Mouse (Mus musculus): ENCODE measurements around the gene Mrpl20. TPM values are rescaled to one million over a fixed set of nuclear protein-coding genes. Genes with fewer than 3 reads are reported as not detected.

The Mrpl20 gene
- polyA plus RNA-seq, 1 experiment from 2014 or later: 229 TPM

GRCm38 (mm10) chr4:155847591-155848352 is 45.1 kb downstream of the Mrpl20 start:
- H3K4me3 ChIP-seq: peak overlapping the region; percentile 81
- 0 out of 2 replicates have a peak, but pooled peaks have one; percentile 22 for ATAC-seq (ENCODE audit: insufficient number of reproducible peaks, insufficient read depth, low FRiP score, low TSS enrichment, low read depth)
- H3K36me3 ChIP-seq: peaks cover 10% of the 10 kb centered on the region
- H3K9ac ChIP-seq: peak overlapping the region; percentile 88
- no peaks in the 10 kb centered on the region for H3K27me3 ChIP-seq
- peak overlapping the region; percentile 89 for H3K4me2 ChIP-seq
- no peaks in the 10 kb centered on the region for H3K9me3 ChIP-seq
- 2% methylated on average over 56 of the region's 69 CpGs for WGBS
- no peak overlapping the region for H3K27ac ChIP-seq
- H3K4me1 ChIP-seq: peaks cover 27% of the 10 kb centered on the region

- ATAC-seq (ENCODE audit: insufficient number of reproducible peaks, insufficient read depth, low FRiP score, low TSS enrichment, low read depth): no peak
- no peak overlapping the region for H3K27ac ChIP-seq
- WGBS: 54% methylated on average over 7 of the region's 7 CpGs
- H3K4me1 ChIP-seq: peaks cover 27% of the 10 kb centered on the region
- H3K4me2 ChIP-seq: peak overlapping the region; percentile 89
- H3K9ac ChIP-seq: peak overlapping the region; percentile 88
- peaks cover 4% of the 10 kb centered on the region for H3K36me3 ChIP-seq
- no peaks in the 10 kb centered on the region for H3K27me3 ChIP-seq
- H3K4me3 ChIP-seq: peak overlapping the region; percentile 81
- H3K9me3 ChIP-seq: no peaks in the 10 kb centered on the region
Observed at GRCm38 (mm10) chr4:155848434-155849095, 45.9 kb downstream of the Mrpl20 start.

GRCm38 (mm10) chr4:155849391-155849790 is 46.7 kb downstream of the Mrpl20 start:
- H3K4me3 ChIP-seq: no peak overlapping the region
- WGBS: 87% methylated on average over 2 of the region's 2 CpGs
- peaks cover 27% of the 10 kb centered on the region for H3K4me1 ChIP-seq
- H3K9ac ChIP-seq: no peak overlapping the region
- no peaks in the 10 kb centered on the region for H3K27me3 ChIP-seq
- peak overlapping the region; percentile 89; the same call in 1 of the 2 replicates for H3K4me2 ChIP-seq
- no peak overlapping the region for H3K27ac ChIP-seq
- ATAC-seq (ENCODE audit: insufficient number of reproducible peaks, insufficient read depth, low FRiP score, low TSS enrichment, low read depth): no peak
- peaks cover 10% of the 10 kb centered on the region for H3K36me3 ChIP-seq
- H3K9me3 ChIP-seq: no peaks in the 10 kb centered on the region

- Histone ChIP-seq H3K9me3 (no peaks in the 10 kb centered on the region), H3K4me2 (no peak overlapping the region), H3K36me3 (peaks cover 15% of the 10 kb centered on the region), H3K27me3 (no peaks in the 10 kb centered on the region), H3K27ac (no peak overlapping the region), H3K4me3 (no peak overlapping the region), H3K9ac (no peak overlapping the region), H3K4me1 (peaks cover 27% of the 10 kb centered on the region)
- 91% methylated on average over 3 of the region's 3 CpGs for WGBS
- ATAC-seq (ENCODE audit: insufficient number of reproducible peaks, insufficient read depth, low FRiP score, low TSS enrichment, low read depth): no peak
Observed at GRCm38 (mm10) chr4:155849792-155850451, 47.2 kb downstream of the Mrpl20 start.

- WGBS: 88% methylated on average over 3 of the region's 3 CpGs
- Histone ChIP-seq H3K4me1 (peaks cover 27% of the 10 kb centered on the region), H3K27me3 (no peaks in the 10 kb centered on the region), H3K9me3 (no peaks in the 10 kb centered on the region), H3K36me3 (peaks cover 30% of the 10 kb centered on the region), H3K9ac (no peak overlapping the region), H3K4me2 (no peak overlapping the region), H3K27ac (no peak overlapping the region), H3K4me3 (no peak overlapping the region)
- no peak for ATAC-seq (ENCODE audit: insufficient number of reproducible peaks, insufficient read depth, low FRiP score, low TSS enrichment, low read depth)
Observed at GRCm38 (mm10) chr4:155851368-155851767, 48.7 kb downstream of the Mrpl20 start.

GRCm38 (mm10) chr4:155851951-155852411 is 49.3 kb downstream of the Mrpl20 start:
- no peak overlapping the region for H3K27ac ChIP-seq
- no peak overlapping the region for H3K4me3 ChIP-seq
- no peak overlapping the region for H3K4me2 ChIP-seq
- H3K27me3 ChIP-seq: no peaks in the 10 kb centered on the region
- peaks cover 21% of the 10 kb centered on the region for H3K4me1 ChIP-seq
- peaks cover 36% of the 10 kb centered on the region for H3K36me3 ChIP-seq
- 63% methylated on average over 2 of the region's 2 CpGs for WGBS
- no peaks in the 10 kb centered on the region for H3K9me3 ChIP-seq
- ATAC-seq (ENCODE audit: insufficient number of reproducible peaks, insufficient read depth, low FRiP score, low TSS enrichment, low read depth): no peak
- no peak overlapping the region for H3K9ac ChIP-seq

GRCm38 (mm10) chr4:155853421-155853820 is 50.7 kb downstream of the Mrpl20 start:
- Histone ChIP-seq H3K27me3 (no peaks in the 10 kb centered on the region), H3K4me1 (peaks cover 13% of the 10 kb centered on the region), H3K4me3 (no peak overlapping the region), H3K4me2 (no peak overlapping the region), H3K36me3 (peaks cover 50% of the 10 kb centered on the region), H3K27ac (no peak overlapping the region), H3K9me3 (no peaks in the 10 kb centered on the region), H3K9ac (no peak overlapping the region)
- 92% methylated on average over 9 of the region's 9 CpGs for whole genome bisulfite sequencing
- no peak for ATAC-seq (ENCODE audit: insufficient number of reproducible peaks, insufficient read depth, low FRiP score, low TSS enrichment, low read depth)

- 95% methylated on average over 12 of the region's 12 CpGs for WGBS
- Histone ChIP-seq H3K36me3 (peaks cover 61% of the 10 kb centered on the region), H3K27ac (no peak overlapping the region)
Observed at GRCm38 (mm10) chr4:155854991-155855390, 52.3 kb downstream of the Mrpl20 start.

GRCm38 (mm10) chr4:155856071-155856470 is 53.4 kb downstream of the Mrpl20 start:
- ATAC-seq (ENCODE audit: insufficient number of reproducible peaks, insufficient read depth, low FRiP score, low TSS enrichment, low read depth): no peak
- WGBS: 90% methylated on average over 12 of the region's 12 CpGs
- Histone ChIP-seq H3K9ac (no peak overlapping the region), H3K27ac (no peak overlapping the region), H3K27me3 (no peaks in the 10 kb centered on the region), H3K4me3 (no peak overlapping the region), H3K36me3 (peaks cover 72% of the 10 kb centered on the region), H3K4me2 (no peak overlapping the region), H3K9me3 (no peaks in the 10 kb centered on the region), H3K4me1 (no peaks in the 10 kb centered on the region)

More at GRCm38 (mm10) chr4:155854991-155855390, 52.3 kb downstream of the Mrpl20 start:
- no peaks in the 10 kb centered on the region for H3K9me3 ChIP-seq
- ATAC-seq (ENCODE audit: insufficient number of reproducible peaks, insufficient read depth, low FRiP score, low TSS enrichment, low read depth): no peak
- no peaks in the 10 kb centered on the region for H3K27me3 ChIP-seq
- H3K9ac ChIP-seq: no peak overlapping the region
- no peak overlapping the region for H3K4me3 ChIP-seq
- no peaks in the 10 kb centered on the region for H3K4me1 ChIP-seq
- H3K4me2 ChIP-seq: no peak overlapping the region

GRCm38 (mm10) chr4:155856881-155857280 is 54.2 kb downstream of the Mrpl20 start:
- 95% methylated on average over 3 of the region's 3 CpGs for WGBS

GRCm38 (mm10) chr4:155859318-155859717 is 56.6 kb downstream of the Mrpl20 start:
- H3K4me2 ChIP-seq: no peak overlapping the region
- WGBS: 16% methylated on average over 13 of the region's 13 CpGs
- ATAC-seq (ENCODE audit: insufficient number of reproducible peaks, insufficient read depth, low FRiP score, low TSS enrichment, low read depth): peak; percentile 38; the same call in 1 of the 2 replicates
- no peak overlapping the region for H3K9ac ChIP-seq
- no peak overlapping the region for H3K27ac ChIP-seq
- no peak overlapping the region for H3K4me3 ChIP-seq
- no peaks in the 10 kb centered on the region for H3K4me1 ChIP-seq
- no peaks in the 10 kb centered on the region for H3K27me3 ChIP-seq
- peaks cover 66% of the 10 kb centered on the region for H3K36me3 ChIP-seq
- no peaks in the 10 kb centered on the region for H3K9me3 ChIP-seq

More at GRCm38 (mm10) chr4:155856881-155857280, 54.2 kb downstream of the Mrpl20 start:
- Histone ChIP-seq H3K27me3 (no peaks in the 10 kb centered on the region), H3K36me3 (peaks cover 76% of the 10 kb centered on the region), H3K4me1 (no peaks in the 10 kb centered on the region), H3K9me3 (no peaks in the 10 kb centered on the region), H3K27ac (no peak overlapping the region), H3K4me3 (no peak overlapping the region), H3K9ac (no peak overlapping the region), H3K4me2 (no peak overlapping the region)
- no peak for ATAC-seq (ENCODE audit: insufficient number of reproducible peaks, insufficient read depth, low FRiP score, low TSS enrichment, low read depth)

All from embryonic facial prominence, embryonic 13.5 days (tissue).